Mouse (Mus musculus) MEL (cell line): Measurements from ENCODE around the gene Dpyd. TPM values are rescaled to one million over a fixed set of nuclear protein-coding genes. Genes with fewer than 3 reads are reported as not detected.

Source experiments
- DNase-seq: peaks from one replicate; pipeline ENCODE4 v3.0.0; 2011; ENCODE audit warnings: low read depth, low spot score
- H3K27ac ChIP-seq: 2 replicates; pipeline ENCODE4 v1.5.1; 2012; ENCODE audit warnings: low read depth, mild to moderate bottlenecking, control low read depth, low read length, moderate library complexity; ENCODE audit not compliant: control insufficient read depth
- H3K27me3 ChIP-seq, 2 experiments: fragments of 150-350 bp in 1 of 2; sonication (generic) in 1 of 2; 2 replicates each; pipeline ENCODE4 v1.6.1; 2012; ENCODE audit warnings: low read length in 2 of 2, mild to moderate bottlenecking in 2 of 2, improper control_type of control experiment in 1 of 2, moderate library complexity in 1 of 2; ENCODE audit not compliant: insufficient read depth in 2 of 2, control insufficient read depth in 1 of 2
- H3K36me3 ChIP-seq, 2 experiments: 2 replicates each; pipeline ENCODE4 v1.6.1; 2012 to 2014; ENCODE audit warnings: low read length in 2 of 2, improper control_type of control experiment in 1 of 2, inconsistent platforms in 1 of 2, mild to moderate bottlenecking in 1 of 2; ENCODE audit not compliant: insufficient read depth in 2 of 2, control insufficient read depth in 1 of 2
- H3K4me1 ChIP-seq, 2 experiments: fragments of 150-350 bp in 1 of 2; sonication (generic) in 1 of 2; 2 replicates each; pipeline ENCODE4 v1.6.1; 2012; ENCODE audit warnings: low read length in 2 of 2, improper control_type of control experiment in 1 of 2, mild to moderate bottlenecking in 1 of 2; ENCODE audit not compliant: insufficient read depth in 2 of 2, control insufficient read depth in 1 of 2
- H3K4me3 ChIP-seq, 2 experiments: fragments of 150-350 bp in 1 of 2; sonication (generic) in 1 of 2; 2 replicates each; pipeline ENCODE4 v1.5.1; 2012; ENCODE audit warnings: low read depth in 2 of 2, low read length in 2 of 2, mild to moderate bottlenecking in 2 of 2, moderate library complexity in 2 of 2, control low read depth in 1 of 2, improper control_type of control experiment in 1 of 2; ENCODE audit not compliant: control insufficient read depth in 1 of 2, insufficient read depth in 1 of 2
- H3K79me2 ChIP-seq: 2 replicates; pipeline ENCODE4 v1.6.1; 2012; ENCODE audit warnings: mild to moderate bottlenecking, low read length, moderate library complexity; ENCODE audit not compliant: control insufficient read depth, poor library complexity, insufficient read depth
- H3K9ac ChIP-seq: 2 replicates; pipeline ENCODE4 v1.6.1; 2012; ENCODE audit warnings: low read depth, mild to moderate bottlenecking, control low read depth, low read length, moderate library complexity; ENCODE audit not compliant: control insufficient read depth, poor library complexity, severe bottlenecking
- H3K9me3 ChIP-seq: fragments of 150-350 bp; sonication (generic); replicated peaks from 2 replicates; pipeline ENCODE4 v1.6.1; 2012; ENCODE audit warnings: mild to moderate bottlenecking, low read length, improper control_type of control experiment, moderate library complexity; ENCODE audit not compliant: insufficient read depth
- CHD2 ChIP-seq: IDR thresholded peaks from 2 replicates; pipeline ENCODE4 v1.6.1; 2011; ENCODE audit warnings: low read length, improper control_type of control experiment
- CTCF ChIP-seq, 3 experiments: IDR thresholded peaks in 2 of 3; conservative IDR thresholded peaks in 1 of 3; 2 replicates each; pipeline ENCODE4 v1.5.1; 2011 to 2012; ENCODE audit warnings: low read length in 3 of 3, low read depth in 2 of 3, mild to moderate bottlenecking in 2 of 3, improper control_type of control experiment in 1 of 3, inconsistent platforms in 1 of 3, mixed read lengths in 1 of 3, moderate library complexity in 1 of 3; ENCODE audit not compliant: control insufficient read depth in 1 of 3, insufficient read depth in 1 of 3, poor library complexity in 1 of 3, severe bottlenecking in 1 of 3
- EP300 ChIP-seq, 2 experiments: IDR thresholded peaks; 2 replicates each; pipeline ENCODE4 v1.6.1; 2011; ENCODE audit warnings: improper control_type of control experiment in 2 of 2, low read length in 2 of 2, low read depth in 1 of 2, mild to moderate bottlenecking in 1 of 2
- ETS1 ChIP-seq: IDR thresholded peaks from 2 replicates; pipeline ENCODE4 v1.6.1; 2012; ENCODE audit warnings: low read depth, mild to moderate bottlenecking, inconsistent platforms, low read length, improper control_type of control experiment, moderate library complexity
- GABPA ChIP-seq: IDR thresholded peaks from 2 replicates; pipeline ENCODE4 v1.6.1; 2012; ENCODE audit warnings: low read depth, mild to moderate bottlenecking, inconsistent platforms, low read length, improper control_type of control experiment, moderate library complexity
- KAT2A ChIP-seq: conservative IDR thresholded peaks from 2 replicates; pipeline ENCODE4 v1.6.1; 2012; ENCODE audit warnings: low read depth, low read length, improper control_type of control experiment, inconsistent platforms
- MAZ ChIP-seq: IDR thresholded peaks from 2 replicates; pipeline ENCODE4 v1.6.1; 2012; ENCODE audit warnings: low read depth, mild to moderate bottlenecking, inconsistent platforms, low read length, improper control_type of control experiment
- MEF2A ChIP-seq: IDR thresholded peaks from 2 replicates; pipeline ENCODE4 v1.6.1; 2014; ENCODE audit warnings: low read depth, mild to moderate bottlenecking, inconsistent platforms, low read length, improper control_type of control experiment; ENCODE audit not compliant: poor library complexity, insufficient replicate concordance, severe bottlenecking; ENCODE audit errors: extremely low read depth
- MYC ChIP-seq: IDR thresholded peaks from 2 replicates; pipeline ENCODE4 v1.6.1; 2011; ENCODE audit warnings: low read depth, mild to moderate bottlenecking, low read length, improper control_type of control experiment, moderate library complexity
- NRF1 ChIP-seq: IDR thresholded peaks from 2 replicates; pipeline ENCODE4 v1.6.1; 2014; ENCODE audit warnings: low read depth, mild to moderate bottlenecking, inconsistent platforms, low read length, improper control_type of control experiment, moderate library complexity; ENCODE audit not compliant: poor library complexity, insufficient read depth, severe bottlenecking
- POLR2AphosphoS5 ChIP-seq: IDR thresholded peaks from 2 replicates; pipeline ENCODE4 v1.6.1; 2012; ENCODE audit warnings: low read depth, borderline replicate concordance, mild to moderate bottlenecking, inconsistent platforms, low read length, moderate library complexity, mixed read lengths
- RAD21 ChIP-seq: IDR thresholded peaks from 2 replicates; pipeline ENCODE4 v1.6.1; 2011; ENCODE audit warnings: mild to moderate bottlenecking, low read depth, low read length, improper control_type of control experiment
- SMC3 ChIP-seq: IDR thresholded peaks from 2 replicates; pipeline ENCODE4 v1.6.1; 2011; ENCODE audit warnings: low read depth, low read length, improper control_type of control experiment
- UBTF ChIP-seq: IDR thresholded peaks from 2 replicates; pipeline ENCODE4 v1.6.1; 2012; ENCODE audit warnings: low read depth, mild to moderate bottlenecking, inconsistent platforms, low read length, improper control_type of control experiment, moderate library complexity, borderline replicate concordance; ENCODE audit not compliant: insufficient read depth
- USF1 ChIP-seq: IDR thresholded peaks from 2 replicates; pipeline ENCODE4 v1.6.1; 2014; ENCODE audit warnings: low read depth, mild to moderate bottlenecking, inconsistent platforms, low read length, improper control_type of control experiment, moderate library complexity
- ZC3H11A ChIP-seq: IDR thresholded peaks from 2 replicates; pipeline ENCODE4 v1.6.1; 2012; ENCODE audit warnings: low read depth, mild to moderate bottlenecking, inconsistent platforms, low read length, improper control_type of control experiment
- ZKSCAN1 ChIP-seq: IDR thresholded peaks from 2 replicates; pipeline ENCODE4 v1.6.1; 2012; ENCODE audit warnings: low read depth, mild to moderate bottlenecking, inconsistent platforms, low read length, improper control_type of control experiment, moderate library complexity
- ZMIZ1 ChIP-seq: IDR thresholded peaks from 2 replicates; pipeline ENCODE4 v1.6.1; 2012; ENCODE audit warnings: low read depth, mild to moderate bottlenecking, inconsistent platforms, low read length, improper control_type of control experiment, moderate library complexity
- polyA plus RNA-seq, 2 experiments: library from polyadenylated mRNA; stranded (reverse) in 1 of 2; unstranded in 1 of 2; fragments of >175 nt in 1 of 2; fragments of >200 nt in 1 of 2; gene quantifications; 2 replicates each; pipeline versions ENCODE4 v1.2.1 to v1.2.4; 2012; ENCODE audit warnings: low replicate concordance in 2 of 2, low read depth in 1 of 2; ENCODE audit not compliant: insufficient read length in 2 of 2, insufficient read depth in 1 of 2, missing spikeins in 1 of 2
- total RNA-seq: library from RNA; depleted of rRNA; stranded (reverse); fragments of 300-350 nt; gene quantifications from 2 replicates; pipeline ENCODE4 v1.2.3, GENCODE M21; 2012

Gene Dpyd
- total and polyA plus RNA-seq, 3 experiments = not detected

DNA sequence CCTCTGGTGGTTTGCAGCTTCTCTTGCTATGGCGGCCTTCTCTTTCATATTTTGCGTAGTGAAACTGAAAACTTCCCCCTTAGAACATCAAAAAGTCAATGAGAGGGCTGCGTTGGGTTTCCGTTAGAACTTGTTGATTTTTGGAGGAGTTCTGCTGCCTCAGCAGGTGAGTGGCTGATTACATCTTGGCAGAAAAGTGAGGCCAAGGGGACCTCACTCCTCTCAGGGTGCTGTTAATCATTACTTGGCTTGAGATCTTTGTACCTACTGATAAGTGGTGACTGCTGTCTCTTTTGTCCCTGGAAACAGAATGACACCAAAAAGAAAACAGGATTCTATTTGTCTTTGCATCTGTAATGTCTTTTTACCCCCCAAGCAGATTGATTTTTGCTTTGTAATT, 32.9 kb downstream of the Dpyd start:
- no peaks in the 10 kb centered on the region for H3K36me3 ChIP-seq
- H3K9ac ChIP-seq = no peak overlapping the region
- H3K27me3 ChIP-seq = no peaks in the 10 kb centered on the region
- DNase-seq = no peak
- TF ChIP-seq ETS1 = no peak
- TF ChIP-seq CHD2 = no peak
- no peak for TF ChIP-seq CTCF (IDR thresholded peaks at IDR 0.05 in 2 of 3, conservative IDR thresholded peaks at IDR 0.05 in 1 of 3; ENCODE audit: control insufficient read depth in 1 of 3, insufficient read depth in 1 of 3, low read depth in 2 of 3, low read length in 3 of 3, poor library complexity in 1 of 3, severe bottlenecking in 1 of 3)
- no peak for TF ChIP-seq SMC3
- TF ChIP-seq MYC = no peak
- H3K27ac ChIP-seq = no peak overlapping the region
- no peaks in the 10 kb centered on the region for H3K4me1 ChIP-seq
- H3K4me3 ChIP-seq = no peak overlapping the region
- H3K9me3 ChIP-seq = no peaks in the 10 kb centered on the region
- no peaks in the 10 kb centered on the region for H3K79me2 ChIP-seq

DNA sequence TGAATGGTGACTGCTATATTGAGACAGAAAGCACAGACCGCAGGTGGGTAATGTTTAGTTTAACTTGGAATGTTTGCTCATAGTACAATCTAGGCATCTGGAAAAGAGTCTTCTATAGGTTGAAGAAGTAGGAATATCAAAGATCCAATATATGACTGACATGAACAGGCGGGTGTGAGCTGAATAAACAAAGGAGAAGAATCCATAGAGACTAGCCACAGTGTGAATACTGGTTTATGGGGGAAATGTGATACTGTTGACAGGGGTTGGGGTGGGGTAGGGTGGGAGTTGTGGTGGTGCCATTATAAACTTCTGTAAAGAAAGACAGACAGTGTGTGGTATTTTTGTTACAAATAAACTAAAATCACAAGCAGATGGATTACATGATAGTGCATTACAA, 33.8 kb downstream of the Dpyd start:
- H3K4me1 ChIP-seq = no peaks in the 10 kb centered on the region
- H3K9ac ChIP-seq = no peak overlapping the region
- no peaks in the 10 kb centered on the region for H3K79me2 ChIP-seq
- no peaks in the 10 kb centered on the region for H3K9me3 ChIP-seq
- H3K36me3 ChIP-seq = no peaks in the 10 kb centered on the region
- no peak for TF ChIP-seq ZKSCAN1
- TF ChIP-seq KAT2A = no peak
- no peak for TF ChIP-seq CHD2
- TF ChIP-seq MEF2A = no peak
- no peak for TF ChIP-seq USF1
- no peak for TF ChIP-seq ZMIZ1
- TF ChIP-seq EP300 (IDR thresholded peaks at IDR 0.05; ENCODE audit: low read depth in 1 of 2, low read length in 2 of 2) = no peak
- no peak for TF ChIP-seq NRF1
- no peak for TF ChIP-seq ZC3H11A
- no peak for TF ChIP-seq GABPA
- TF ChIP-seq MAZ = no peak
- no peak for TF ChIP-seq POLR2AphosphoS5
- TF ChIP-seq RAD21 = no peak
- no peak for TF ChIP-seq UBTF
- TF ChIP-seq, all 39 proteins: peak for 0
- no peak overlapping the region for H3K27ac ChIP-seq
- no peak overlapping the region for H3K4me3 ChIP-seq
- no peak for DNase-seq
- H3K27me3 ChIP-seq = no peaks in the 10 kb centered on the region
